Mouse (Mus musculus) G1E (cell line): Measurements from ENCODE around the gene Gm42957.

Experiments used
- CTCF ChIP-seq: IDR thresholded peaks from 2 replicates; pipeline ENCODE4 v1.5.1; 2012; ENCODE audit warnings: low read depth, low read length, inconsistent platforms, mixed read lengths
- POLR2AphosphoS5 ChIP-seq: IDR thresholded peaks from 2 replicates; pipeline ENCODE4 v1.6.1; 2012; ENCODE audit warnings: low read depth, low read length, inconsistent platforms; ENCODE audit not compliant: insufficient replicate concordance
- TAL1 ChIP-seq: conservative IDR thresholded peaks from 2 replicates; pipeline ENCODE4 v1.6.1; 2012; ENCODE audit warnings: low read depth, low read length, inconsistent platforms, mixed read lengths

DNA sequence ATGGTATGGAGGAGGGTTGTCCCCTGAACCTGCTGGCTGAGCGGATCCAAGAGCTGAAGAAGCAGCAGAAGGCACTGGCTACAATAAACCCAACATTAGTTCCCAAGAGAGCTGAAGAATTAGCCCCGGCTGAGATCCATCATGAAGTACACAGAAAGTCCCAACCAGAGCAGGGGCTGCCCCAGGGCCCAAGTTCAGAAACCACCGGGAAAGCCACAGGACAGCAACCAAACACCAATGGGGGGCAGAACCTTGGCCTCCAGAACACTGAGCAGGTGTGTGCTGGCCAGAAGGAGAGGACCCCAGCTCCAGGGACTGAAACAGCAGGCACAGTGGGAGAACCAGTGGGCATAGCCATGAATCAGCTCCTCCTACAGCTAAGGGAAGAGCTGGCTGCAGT lies 48.2 kb downstream of the Gm42957 start:
- no peak for TF ChIP-seq CTCF
- no peak for TF ChIP-seq POLR2AphosphoS5
- no peak for TF ChIP-seq TAL1
